Mouse (Mus musculus): ENCODE data around the gene Trmt1. TPM values are rescaled to one million over a fixed set of nuclear protein-coding genes. Genes with fewer than 3 reads are reported as not detected.

Trmt1 gene
- polyA plus RNA-seq, 1 experiment from 2014 or later, result 40.6 TPM

- Histone ChIP-seq H3K4me2 (no peak overlapping the region), H3K27ac (no peak overlapping the region), H3K4me1 (replicated peaks) (peaks cover 20% of the 10 kb centered on the region), H3K9ac (no peak overlapping the region), H3K36me3 (peaks cover 41% of the 10 kb centered on the region), H3K9me3 (replicated peaks) (no peaks in the 10 kb centered on the region), H3K4me3 (no peak overlapping the region), H3K27me3 (peaks cover 2% of the 10 kb centered on the region; the same call in 1 of the 2 replicates)
- WGBS, result 87% methylated on average over 14 of the region's 14 CpGs
- no peak for ATAC-seq (replicated peaks; ENCODE audit: insufficient number of reproducible peaks, insufficient read depth, low FRiP score, low read depth)
Observed at GRCm38 (mm10) chr8:84697166-84698130, 11.3 kb downstream of the Trmt1 start.

- WGBS, result 87% methylated on average over 5 of the region's 5 CpGs
- peaks cover 36% of the 10 kb centered on the region for H3K36me3 ChIP-seq
Observed at GRCm38 (mm10) chr8:84698288-84698687, 12.2 kb downstream of the Trmt1 start.

GRCm38 (mm10) chr8:84698929-84699401 lies 12.9 kb downstream of the Trmt1 start:
- ATAC-seq (replicated peaks; ENCODE audit: insufficient number of reproducible peaks, insufficient read depth, low FRiP score, low read depth), result no peak
- H3K4me2 ChIP-seq, result peak overlapping the region; percentile 11; the same call in 1 of the 2 replicates
- H3K4me3 ChIP-seq, result no peak overlapping the region
- H3K36me3 ChIP-seq, result peaks cover 36% of the 10 kb centered on the region
- H3K27me3 ChIP-seq, result peaks cover 18% of the 10 kb centered on the region
- peak overlapping the region; percentile 77 for H3K27ac ChIP-seq
- no peaks in the 10 kb centered on the region for H3K9me3 ChIP-seq (replicated peaks)
- no peak overlapping the region for H3K9ac ChIP-seq
- peaks cover 32% of the 10 kb centered on the region for H3K4me1 ChIP-seq (replicated peaks)
- WGBS, result 75% methylated on average over 9 of the region's 9 CpGs

More at GRCm38 (mm10) chr8:84698288-84698687, 12.2 kb downstream of the Trmt1 start:
- Histone ChIP-seq H3K4me3 (no peak overlapping the region), H3K9ac (no peak overlapping the region), H3K27me3 (peaks cover 11% of the 10 kb centered on the region), H3K9me3 (replicated peaks) (no peaks in the 10 kb centered on the region), H3K27ac (no peak overlapping the region), H3K4me2 (no peak overlapping the region), H3K4me1 (replicated peaks) (peaks cover 26% of the 10 kb centered on the region)
- no peak for ATAC-seq (replicated peaks; ENCODE audit: insufficient number of reproducible peaks, insufficient read depth, low FRiP score, low read depth)

GRCm38 (mm10) chr8:84699861-84700322 lies 13.8 kb downstream of the Trmt1 start:
- peak overlapping the region; percentile 11; the same call in 1 of the 2 replicates for H3K4me2 ChIP-seq
- no peak overlapping the region for H3K4me3 ChIP-seq
- peak overlapping the region; percentile 77 for H3K27ac ChIP-seq
- peaks cover 27% of the 10 kb centered on the region for H3K27me3 ChIP-seq
- ATAC-seq (replicated peaks; ENCODE audit: insufficient number of reproducible peaks, insufficient read depth, low FRiP score, low read depth), result peak; percentile 48
- H3K4me1 ChIP-seq (replicated peaks), result peaks cover 41% of the 10 kb centered on the region
- 40% methylated on average over 7 of the region's 7 CpGs for WGBS
- peaks cover 34% of the 10 kb centered on the region for H3K36me3 ChIP-seq
- H3K9ac ChIP-seq, result no peak overlapping the region
- H3K9me3 ChIP-seq (replicated peaks), result no peaks in the 10 kb centered on the region

GRCm38 (mm10) chr8:84700526-84700925 lies 14.4 kb downstream of the Trmt1 start:
- ATAC-seq (replicated peaks; ENCODE audit: insufficient number of reproducible peaks, insufficient read depth, low FRiP score, low read depth), result no peak
- no peak overlapping the region for H3K9ac ChIP-seq
- H3K4me2 ChIP-seq, result no peak overlapping the region
- H3K27me3 ChIP-seq, result peaks cover 33% of the 10 kb centered on the region
- no peaks in the 10 kb centered on the region for H3K9me3 ChIP-seq (replicated peaks)
- 72% methylated on average over 5 of the region's 5 CpGs for WGBS
- no peak overlapping the region for H3K4me3 ChIP-seq
- H3K36me3 ChIP-seq, result peaks cover 28% of the 10 kb centered on the region
- H3K4me1 ChIP-seq (replicated peaks), result peaks cover 47% of the 10 kb centered on the region
- peak overlapping the region; percentile 77 for H3K27ac ChIP-seq

- peak; percentile 72 for ATAC-seq (replicated peaks; ENCODE audit: insufficient number of reproducible peaks, insufficient read depth, low FRiP score, low read depth)
- H3K27me3 ChIP-seq, result peaks cover 35% of the 10 kb centered on the region
- H3K4me1 ChIP-seq (replicated peaks), result peaks cover 50% of the 10 kb centered on the region
- peak within 1 kb of the TSS; percentile 62 for H3K4me2 ChIP-seq
- H3K4me3 ChIP-seq, result peak within 1 kb of the TSS; percentile 40
- H3K27ac ChIP-seq, result peak within 1 kb of the TSS; percentile 77
- H3K9ac ChIP-seq, result peak within 1 kb of the TSS; percentile 30
- 8% methylated on average over 34 of the region's 34 CpGs for WGBS
- H3K36me3 ChIP-seq, result peaks cover 22% of the 10 kb centered on the region
- H3K9me3 ChIP-seq (replicated peaks), result no peaks in the 10 kb centered on the region
Observed at GRCm38 (mm10) chr8:84700941-84701911, 15.1 kb downstream of the Trmt1 start, which contains the start of gene Lyl1. TSS of gene Lyl1 (plus strand) at chr8:84701457.

- Histone ChIP-seq H3K27me3 (peaks cover 47% of the 10 kb centered on the region), H3K27ac (peak overlapping the region; percentile 77), H3K9me3 (replicated peaks) (no peaks in the 10 kb centered on the region), H3K36me3 (peaks cover 10% of the 10 kb centered on the region), H3K4me1 (replicated peaks) (peaks cover 62% of the 10 kb centered on the region), H3K4me3 (peak overlapping the region; percentile 40), H3K9ac (peak overlapping the region; percentile 30), H3K4me2 (peak overlapping the region; percentile 62)
- no peak for ATAC-seq (replicated peaks; ENCODE audit: insufficient number of reproducible peaks, insufficient read depth, low FRiP score, low read depth)
- WGBS, result 73% methylated on average over 9 of the region's 9 CpGs
Observed at GRCm38 (mm10) chr8:84702561-84702960, 16.5 kb downstream of the Trmt1 start.

GRCm38 (mm10) chr8:84702963-84703465 lies 16.9 kb downstream of the Trmt1 start:
- 77% methylated on average over 6 of the region's 6 CpGs for WGBS
- Histone ChIP-seq H3K27me3 (peaks cover 52% of the 10 kb centered on the region), H3K4me1 (replicated peaks) (peaks cover 67% of the 10 kb centered on the region), H3K9me3 (replicated peaks) (no peaks in the 10 kb centered on the region), H3K36me3 (peaks cover 6% of the 10 kb centered on the region), H3K4me3 (peak overlapping the region; percentile 40), H3K4me2 (peak overlapping the region; percentile 62), H3K9ac (peak overlapping the region; percentile 30; the same call in 1 of the 2 replicates), H3K27ac (peak overlapping the region; percentile 77; the same call in 1 of the 2 replicates)
- no peak for ATAC-seq (replicated peaks; ENCODE audit: insufficient number of reproducible peaks, insufficient read depth, low FRiP score, low read depth)

- WGBS, result 12% methylated on average over 38 of the region's 38 CpGs
- Histone ChIP-seq H3K4me2 (peak overlapping the region; percentile 62), H3K9ac (peak overlapping the region; percentile 22; the same call in 1 of the 2 replicates), H3K9me3 (replicated peaks) (no peaks in the 10 kb centered on the region), H3K27ac (peak overlapping the region; percentile 77), H3K36me3 (no peaks in the 10 kb centered on the region; the same call in 1 of the 2 replicates), H3K4me3 (peak overlapping the region; percentile 40), H3K27me3 (peaks cover 57% of the 10 kb centered on the region), H3K4me1 (replicated peaks) (peaks cover 71% of the 10 kb centered on the region)
- no peak for ATAC-seq (replicated peaks; ENCODE audit: insufficient number of reproducible peaks, insufficient read depth, low FRiP score, low read depth)
Observed at GRCm38 (mm10) chr8:84703466-84704249, 17.6 kb downstream of the Trmt1 start.

- 6% methylated on average over 16 of the region's 16 CpGs for WGBS
- peak overlapping the region; percentile 62 for H3K4me2 ChIP-seq
- peak overlapping the region; percentile 22; the same call in 1 of the 2 replicates for H3K9ac ChIP-seq
- peaks cover 72% of the 10 kb centered on the region for H3K4me1 ChIP-seq (replicated peaks)
- no peaks in the 10 kb centered on the region; the same call in 1 of the 2 replicates for H3K36me3 ChIP-seq
- H3K4me3 ChIP-seq, result peak overlapping the region; percentile 40
- no peaks in the 10 kb centered on the region for H3K9me3 ChIP-seq (replicated peaks)
- H3K27me3 ChIP-seq, result peaks cover 59% of the 10 kb centered on the region
- peak; percentile 29; the same call in 1 of the 2 replicates for ATAC-seq (replicated peaks; ENCODE audit: insufficient number of reproducible peaks, insufficient read depth, low FRiP score, low read depth)
- peak overlapping the region; percentile 77 for H3K27ac ChIP-seq
Observed at GRCm38 (mm10) chr8:84704356-84704755, 18.2 kb downstream of the Trmt1 start.
